Mouse (Mus musculus) layer of hippocampus, adult 6 months (tissue): ENCODE measurements around the gene Neurl1b. TPM values are rescaled to one million over a fixed set of nuclear protein-coding genes. Genes with fewer than 3 reads are reported as not detected.

ENCODE experiments used
- long read RNA-seq, 2 experiments: library from polyadenylated mRNA; unstranded; transcript quantifications; one replicate each; pipeline ENCODE4 v2.0.0; 2019 to 2020
- polyA plus RNA-seq: library from polyadenylated mRNA; unstranded; fragments of <200 nt; fragmentation: Nextera tagmentation; gene quantifications from 2 replicates; pipeline ENCODE4 v1.2.3, GENCODE M21; 2021

The Neurl1b gene
- 3.6 and 4.4 TPM in 2 replicates for polyA plus RNA-seq
- long read RNA-seq, experiment 1, partial matches to known transcripts, result 0 of 30 reads
- long read RNA-seq, experiment 1, other reads (novel, unspliced or antisense), result 30 of 30 reads
- long read RNA-seq, experiment 2, partial matches to known transcripts, result 1 of 20 reads
- long read RNA-seq, experiment 2, other reads (novel, unspliced or antisense), result 19 of 20 reads

DNA sequence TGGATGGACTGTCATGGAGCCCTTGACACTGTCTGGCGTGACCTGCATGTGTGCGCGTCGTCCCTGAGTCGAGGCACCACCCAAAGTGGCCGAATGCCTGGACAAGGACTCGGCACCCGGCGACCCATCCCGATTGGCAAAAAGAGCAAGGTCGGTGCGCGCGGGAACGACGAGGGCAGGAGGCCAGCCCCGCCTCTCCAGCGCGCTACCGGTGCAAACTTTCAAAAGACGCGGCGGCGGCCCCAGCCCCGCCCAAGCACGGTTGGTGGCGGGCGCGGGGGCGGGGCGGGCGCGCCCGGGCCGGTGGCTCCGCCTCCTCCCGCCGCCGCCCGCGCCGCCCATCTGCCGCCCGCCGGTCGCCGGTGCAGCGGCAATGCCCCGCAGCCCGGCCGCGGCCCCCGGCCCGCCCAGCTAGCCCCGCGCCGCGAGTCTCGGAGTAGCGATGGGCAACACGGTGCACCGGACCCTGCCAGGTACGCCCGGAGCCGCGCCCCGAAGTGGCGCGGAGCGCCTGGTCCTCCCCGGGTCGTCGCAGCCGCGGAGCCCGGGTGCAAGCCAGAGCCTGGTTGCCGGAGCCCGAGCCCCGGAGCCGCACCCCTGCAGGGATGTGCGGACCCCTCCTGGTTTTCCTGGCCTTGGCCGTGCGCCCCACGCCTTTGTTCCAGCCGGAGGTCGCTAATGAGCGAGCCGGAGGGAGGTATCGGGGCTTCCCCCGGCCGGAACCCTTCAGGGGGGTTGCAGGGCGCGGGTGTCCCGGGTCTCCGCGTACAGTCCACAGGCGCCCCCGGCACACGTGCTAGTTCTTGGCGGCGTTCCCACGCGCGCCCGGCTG lies at the start of gene Neurl1b:
TSS of gene Neurl1b (plus strand) at position 307 of the 832 bp plus-strand sequence.

Other genes with a start within 250 kb of the Neurl1b start
- not detected in 2 replicates for gene Pdia2, start 215.7 kb upstream of the Neurl1b start, polyA plus RNA-seq
- 1.9 and 2.2 TPM in 2 replicates for gene Rgs11, start 211.9 kb upstream of the Neurl1b start, polyA plus RNA-seq
- gene Arhgdig, start 207.0 kb upstream of the Neurl1b start, polyA plus RNA-seq, result 102 and 119 TPM in 2 replicates
- 17.5 and 23.7 TPM in 2 replicates for gene Fam234a, start 170.6 kb upstream of the Neurl1b start, polyA plus RNA-seq
- 24.1 and 25.1 TPM in 2 replicates for gene Luc7l, start 161.9 kb upstream of the Neurl1b start, polyA plus RNA-seq
- 93.1 and 109 TPM in 2 replicates for gene Ergic1, start 146.7 kb downstream of the Neurl1b start, polyA plus RNA-seq
- 34.6 and 42.2 TPM in 2 replicates for gene Dusp1, start 147.3 kb downstream of the Neurl1b start, polyA plus RNA-seq
- 147 and 219 TPM in 2 replicates for gene Atp6v0e, start 248.4 kb downstream of the Neurl1b start, polyA plus RNA-seq